Mouse (Mus musculus): ENCODE data around the gene Lcn4.

DNA sequence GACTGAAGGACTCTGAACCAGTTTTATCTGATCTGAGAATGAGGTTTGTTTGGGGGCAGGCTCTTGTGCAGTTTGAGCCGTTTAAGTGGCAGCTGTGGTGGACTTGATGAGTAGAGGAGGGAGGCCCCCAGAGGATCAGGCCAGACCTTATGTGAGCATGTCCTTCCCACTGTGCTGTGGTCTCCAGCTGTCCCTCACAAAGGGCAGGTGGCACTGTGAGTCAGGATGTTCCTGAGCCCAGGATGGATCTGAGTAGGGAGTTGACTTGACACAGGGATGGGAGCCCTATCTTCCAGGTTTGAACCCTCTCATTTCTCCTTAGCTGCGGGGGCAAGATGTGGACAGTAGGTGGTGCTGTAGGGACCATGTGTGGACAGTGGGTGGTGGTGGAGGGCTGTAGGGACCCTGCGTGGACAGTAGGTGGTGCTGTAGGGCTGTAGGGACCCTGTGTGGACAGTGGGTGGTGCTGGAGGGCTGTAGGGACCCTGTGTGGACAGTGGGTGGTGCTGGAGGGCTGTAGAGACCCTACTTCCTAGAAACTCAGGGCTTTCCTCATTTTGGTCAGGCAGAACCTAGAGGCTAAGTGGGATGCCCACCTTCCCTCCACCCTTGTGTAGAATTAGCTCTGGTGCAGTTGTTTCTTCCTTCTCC, 24.3 kb downstream of the Lcn4 start:
- TF ChIP-seq CTCF (IDR thresholded peaks at IDR 0.05; ENCODE audit: low read depth), result peak; percentile 100
- TF ChIP-seq EP300 (IDR thresholded peaks at IDR 0.05; ENCODE audit: low read depth), result no peak

Data from liver, embryonic 14.5 days (tissue).